Mouse (Mus musculus): Measurements from ENCODE around the gene Isyna1.

DNA sequence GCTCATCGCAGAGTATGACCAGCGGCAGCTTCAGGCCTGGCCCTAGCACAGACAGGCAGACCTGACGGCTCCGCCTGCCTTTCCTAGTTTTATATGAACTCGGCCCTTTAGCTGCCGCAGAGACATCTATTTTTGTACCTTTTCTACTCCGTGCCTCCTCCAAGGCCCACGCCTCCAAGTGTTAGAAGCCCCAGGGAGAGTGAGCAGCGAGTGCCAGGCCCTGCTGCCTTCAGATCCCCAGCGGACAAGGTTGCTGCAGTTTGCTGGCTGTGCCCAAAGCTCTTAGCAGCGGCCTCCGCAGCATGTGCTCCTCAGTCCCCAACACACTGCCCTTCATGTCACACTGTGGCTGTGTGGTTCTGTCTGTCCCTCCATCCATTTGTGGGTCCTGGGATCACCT, 2.6 kb upstream of the Isyna1 start:
- TF ChIP-seq POLR2A (IDR thresholded peaks at IDR 0.05; ENCODE audit: borderline replicate concordance, extremely low read depth, low read depth, low read length) = no peak
- no peak for TF ChIP-seq CTCF (IDR thresholded peaks at IDR 0.05; ENCODE audit: insufficient read depth, low read length)
